7 mouse cellular contexts compared by ENCODE assay signal in the genomic region with DNA sequence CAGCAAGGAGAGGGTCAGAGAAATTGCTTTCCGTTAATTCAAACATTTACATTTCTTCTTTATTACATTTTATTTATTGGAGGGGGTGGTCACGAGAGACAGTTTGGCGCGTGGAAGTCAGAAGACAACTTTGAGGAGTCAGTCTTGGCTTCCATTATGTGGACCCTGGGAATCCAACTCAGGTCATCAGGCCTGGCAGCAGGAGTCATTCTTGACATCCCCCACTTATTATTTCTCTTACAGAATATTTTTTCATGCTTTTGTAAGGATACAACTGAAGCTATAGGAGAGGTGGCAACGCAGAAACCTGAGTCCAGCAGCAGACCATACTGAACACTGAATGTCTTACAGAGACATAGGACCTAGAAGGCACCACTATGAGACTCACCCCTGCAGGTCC. TPM values are rescaled to one million over a fixed set of nuclear protein-coding genes. Genes with fewer than 3 reads are reported as not detected.
DNase-seq lines count a peak whose midpoint lies in the region; ATAC-seq and TF ChIP-seq lines count a peak whose summit lies in the region.

No protein-coding gene starts in this region.

- H3K9me3 ChIP-seq in heart, embryonic 15.5 days (replicated peaks), result no peaks in the 10 kb centered on the region
- no peaks in the 10 kb centered on the region for H3K9me3 ChIP-seq in E14TG2a.4 (ENCODE audit: low read length)
- no peaks in the 10 kb centered on the region for H3K9me3 ChIP-seq in embryonic facial prominence, embryonic 15.5 days (replicated peaks)
- no peaks in the 10 kb centered on the region for H3K9me3 ChIP-seq in liver, embryonic 15.5 days (replicated peaks)

- ATAC-seq in heart, embryonic 15.5 days (replicated peaks; ENCODE audit: insufficient number of reproducible peaks, insufficient read depth, low FRiP score, low read depth), result no peak
- ATAC-seq in embryonic facial prominence, embryonic 15.5 days (ENCODE audit: insufficient number of reproducible peaks, low FRiP score, low TSS enrichment, low read depth), result no peak
- ATAC-seq in liver, embryonic 15.5 days (ENCODE audit: insufficient read depth), result no peak

- peaks cover 19% of the 10 kb centered on the region for H3K4me1 ChIP-seq in heart, embryonic 15.5 days (replicated peaks)
- peaks cover 28% of the 10 kb centered on the region for H3K4me1 ChIP-seq in E14TG2a.4 (replicated peaks; ENCODE audit: low read depth, low read length)
- peaks cover 21% of the 10 kb centered on the region for H3K4me1 ChIP-seq in embryonic facial prominence, embryonic 15.5 days
- peaks cover 50% of the 10 kb centered on the region for H3K4me1 ChIP-seq in liver, embryonic 15.5 days (replicated peaks)

- peak overlapping the region; percentile 87 for H3K4me2 ChIP-seq in heart, embryonic 15.5 days
- H3K4me2 ChIP-seq in embryonic facial prominence, embryonic 15.5 days (replicated peaks), result peak overlapping the region; percentile 98
- peak overlapping the region; percentile 95 for H3K4me2 ChIP-seq in liver, embryonic 15.5 days

- DNase-seq in heart, adult 8-10 months (ENCODE audit: low spot score), result no peak
- no peak for DNase-seq in B cell, adult 2 months
- DNase-seq in urinary bladder, adult 18-20 months (ENCODE audit: low spot score in 2 of 2), result no peak

- no peaks in the 10 kb centered on the region for H3K36me3 ChIP-seq in heart, embryonic 15.5 days
- no peaks in the 10 kb centered on the region for H3K36me3 ChIP-seq in E14TG2a.4 (ENCODE audit: insufficient read depth, low read length)
- no peaks in the 10 kb centered on the region for H3K36me3 ChIP-seq in embryonic facial prominence, embryonic 15.5 days
- 0 out of 2 replicates have a peak, but pooled peaks cover 7% of the 10 kb centered on the region for H3K36me3 ChIP-seq in liver, embryonic 15.5 days (replicated peaks)

- no peak for TF ChIP-seq CTCF in E14TG2a.4 (conservative IDR thresholded peaks at IDR 0.05; ENCODE audit: low read length)

- peak overlapping the region; percentile 77; the same call in 1 of the 2 replicates for H3K4me3 ChIP-seq in heart, embryonic 15.5 days
- H3K4me3 ChIP-seq in E14TG2a.4 (replicated peaks; ENCODE audit: low read length), result peak overlapping the region; percentile 88
- peak overlapping the region; percentile 79 for H3K4me3 ChIP-seq in embryonic facial prominence, embryonic 15.5 days (replicated peaks)
- H3K4me3 ChIP-seq in liver, embryonic 15.5 days (replicated peaks), result no peak overlapping the region

- peak overlapping the region; percentile 88; the same call in 1 of the 2 replicates for H3K27ac ChIP-seq in heart, embryonic 15.5 days
- H3K27ac ChIP-seq in embryonic facial prominence, embryonic 15.5 days (replicated peaks), result peak overlapping the region; percentile 18; the same call in 1 of the 2 replicates
- H3K27ac ChIP-seq in liver, embryonic 15.5 days (replicated peaks), result no peak overlapping the region

- WGBS in heart, embryonic 15.5 days, result 63% methylated on average over 5 of the region's 5 CpGs
- whole genome bisulfite sequencing in embryonic facial prominence, embryonic 15.5 days, result 61% methylated on average over 5 of the region's 5 CpGs
- WGBS in liver, embryonic 15.5 days (ENCODE audit: insufficient replicate concordance), result 74% methylated on average over 5 of the region's 5 CpGs

- no peak overlapping the region for H3K9ac ChIP-seq in heart, embryonic 15.5 days
- H3K9ac ChIP-seq in embryonic facial prominence, embryonic 15.5 days, result no peak overlapping the region
- H3K9ac ChIP-seq in liver, embryonic 15.5 days, result no peak overlapping the region

- no peaks in the 10 kb centered on the region for H3K27me3 ChIP-seq in heart, embryonic 15.5 days
- H3K27me3 ChIP-seq in E14TG2a.4 (ENCODE audit: insufficient read depth, low read length), result peaks cover 36% of the 10 kb centered on the region
- H3K27me3 ChIP-seq in embryonic facial prominence, embryonic 15.5 days, result no peaks in the 10 kb centered on the region; the same call in 1 of the 2 replicates
- peaks cover 3% of the 10 kb centered on the region; the same call in 1 of the 2 replicates for H3K27me3 ChIP-seq in liver, embryonic 15.5 days

RNA-seq across cellular contexts. Expression of a gene that starts 0.7 kb away (rescaled TPM):
- polyA plus RNA-seq in heart, embryonic 15.5 days (2015; fragmentation: Nextera tagmentation; extraction: Ambion mirVana), result 10.4 and 12.8 TPM in 2 replicates
- 1 to 10 TPM; 5.6 to 8.9 (median 5.8) TPM for total RNA-seq in heart, adult 8-10 months (2022)
- 12.7 and 14.1 TPM in 2 replicates for polyA plus RNA-seq in embryonic facial prominence, embryonic 15.5 days (2015; fragmentation: Nextera tagmentation; extraction: Ambion mirVana)
- 5.0 and 6.3 TPM in 2 replicates for polyA plus RNA-seq in liver, embryonic 15.5 days (2015; fragmentation: Nextera tagmentation; extraction: Ambion mirVana)

RNA-seq across cellular contexts. Expression of a gene that starts 55.5 kb away (rescaled TPM):
- 13.3 and 15.2 TPM in 2 replicates for polyA plus RNA-seq in heart, embryonic 15.5 days (2015; fragmentation: Nextera tagmentation; extraction: Ambion mirVana)
- 10 to 100 TPM; 13.3 to 15.1 (median 14.3) TPM for total RNA-seq in heart, adult 8-10 months (2022)
- 19.4 and 21.2 TPM in 2 replicates for polyA plus RNA-seq in embryonic facial prominence, embryonic 15.5 days (2015; fragmentation: Nextera tagmentation; extraction: Ambion mirVana)
- polyA plus RNA-seq in liver, embryonic 15.5 days (2015; fragmentation: Nextera tagmentation; extraction: Ambion mirVana), result 8.0 and 8.1 TPM in 2 replicates
